Mouse (Mus musculus): ENCODE data around the gene Gm9887.
"Not testable (repeated sequence)": the region's sequence is repeated elsewhere in the genome, so short reads cannot be mapped to it uniquely, and the experiment has no call there.

DNA sequence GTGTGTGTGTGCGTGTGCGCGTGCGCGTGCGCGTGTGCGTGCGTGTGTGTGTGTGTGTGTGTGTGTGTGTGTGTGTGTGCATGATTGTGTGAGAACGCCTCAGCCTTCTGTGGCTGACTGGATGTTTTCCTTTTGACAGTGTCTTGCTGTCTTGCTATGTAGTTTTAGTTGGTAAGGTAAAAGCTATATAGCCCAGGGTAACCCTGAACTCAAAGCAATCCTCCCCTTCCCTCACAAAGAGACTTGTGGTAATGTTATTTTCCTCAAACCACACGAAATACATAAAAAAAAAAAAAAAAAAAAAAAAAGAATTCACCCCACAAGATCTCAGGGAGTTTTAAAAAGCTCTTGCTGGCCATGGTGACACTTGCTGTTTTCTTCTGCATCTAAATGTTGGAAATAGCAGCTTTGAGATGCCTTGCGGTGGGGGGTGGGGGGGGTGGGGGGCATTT is 14.0 kb upstream of the Gm9887 start:
- TF ChIP-seq POLR2A (IDR thresholded peaks at IDR 0.05; ENCODE audit: low read depth, low read length); CTCF (conservative IDR thresholded peaks at IDR 0.05; ENCODE audit: insufficient read depth, insufficient read length, low read depth, low read length): not testable (repeated sequence)
